Mouse (Mus musculus) left cerebral cortex, postnatal 10 days (tissue): ENCODE measurements around the gene Ppp1r1c. TPM values are rescaled to one million over a fixed set of nuclear protein-coding genes. Genes with fewer than 3 reads are reported as not detected.

Experiments used
- DNase-seq, 2 experiments: peaks; one replicate each; pipeline ENCODE4 v3.0.0; 2021 to 2022; ENCODE audit warnings: low spot score in 2 of 2, mixed read lengths in 1 of 2; ENCODE audit errors: extremely low spot score in 1 of 2
- intact Hi-C: fragments of 180-260 bp; cut with DNase I; formaldehyde crosslinking; loops from one replicate; pipeline ENCODE4 v1.15.1; 2025
- total RNA-seq, 2 experiments: library from RNA; stranded (reverse); gene quantifications; 2 replicates each; pipeline ENCODE4 v1.2.3; 2021

The Ppp1r1c gene
- total RNA-seq, result under 1 TPM in 1 of 2 experiments, not detected in 1; 0.57 TPM

DNA sequence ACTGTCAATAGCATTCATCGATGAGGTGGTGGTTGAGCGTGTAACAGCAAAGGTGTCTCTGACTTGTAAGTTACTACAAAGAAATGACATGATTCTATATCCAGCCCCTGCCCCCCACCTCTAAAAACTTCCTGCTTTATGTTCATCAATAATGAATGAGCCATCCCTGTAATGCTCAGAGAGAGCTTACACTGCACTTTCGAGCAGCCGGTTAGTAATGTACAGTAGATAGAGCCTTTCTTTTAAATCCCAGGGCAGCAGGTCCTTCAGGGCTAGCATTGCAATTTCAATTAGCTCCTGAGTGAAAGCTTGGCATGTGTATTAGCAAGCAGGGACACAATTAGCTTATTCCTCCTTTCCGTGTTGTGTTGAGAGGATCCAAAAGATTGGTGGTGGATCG, at the start of gene Ppp1r1c:
TSS of gene Ppp1r1c (plus strand) at position 206 of the 400 bp plus-strand sequence.
- intact Hi-C loops, result no loop called here
- no peak for DNase-seq

DNA sequence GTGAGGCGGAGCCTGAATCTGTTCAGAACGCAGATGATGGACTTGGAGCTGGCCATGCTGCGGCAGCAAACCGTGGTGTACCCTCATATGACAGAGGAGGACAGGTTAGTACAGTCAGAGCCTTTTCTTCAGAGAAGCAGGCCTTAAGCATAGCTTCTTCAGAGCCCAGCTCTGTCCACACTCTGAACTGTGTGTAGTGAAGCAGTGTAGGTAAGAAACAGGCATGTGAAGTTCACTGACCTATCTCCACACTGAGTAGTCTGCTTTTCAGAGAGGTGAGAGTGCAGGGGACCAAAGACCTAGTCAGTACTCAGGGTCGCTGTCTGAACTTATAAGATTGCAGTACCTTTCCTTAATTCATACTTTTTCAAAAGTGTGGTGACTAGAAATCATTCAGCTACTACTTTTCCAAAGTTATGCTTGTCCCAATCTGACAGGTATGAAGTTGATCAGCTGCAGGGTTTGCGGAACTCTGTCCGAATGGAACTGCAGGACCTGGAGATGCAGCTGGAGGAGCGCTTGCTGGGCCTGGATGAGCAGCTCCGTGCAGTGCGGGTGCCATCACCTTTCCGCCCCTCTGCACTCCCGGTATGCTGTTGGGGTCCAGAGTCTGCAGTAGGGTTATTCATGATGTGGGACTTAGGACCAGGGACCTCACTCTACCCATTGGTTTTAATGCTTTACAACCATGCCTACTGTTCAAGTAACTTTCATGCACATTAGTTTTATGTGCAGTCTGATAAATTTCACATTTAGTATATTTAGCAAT, 47.0 kb upstream of the Ppp1r1c start:
- DNase-seq, result no peak
- intact Hi-C loops, result no loop called here

DNA sequence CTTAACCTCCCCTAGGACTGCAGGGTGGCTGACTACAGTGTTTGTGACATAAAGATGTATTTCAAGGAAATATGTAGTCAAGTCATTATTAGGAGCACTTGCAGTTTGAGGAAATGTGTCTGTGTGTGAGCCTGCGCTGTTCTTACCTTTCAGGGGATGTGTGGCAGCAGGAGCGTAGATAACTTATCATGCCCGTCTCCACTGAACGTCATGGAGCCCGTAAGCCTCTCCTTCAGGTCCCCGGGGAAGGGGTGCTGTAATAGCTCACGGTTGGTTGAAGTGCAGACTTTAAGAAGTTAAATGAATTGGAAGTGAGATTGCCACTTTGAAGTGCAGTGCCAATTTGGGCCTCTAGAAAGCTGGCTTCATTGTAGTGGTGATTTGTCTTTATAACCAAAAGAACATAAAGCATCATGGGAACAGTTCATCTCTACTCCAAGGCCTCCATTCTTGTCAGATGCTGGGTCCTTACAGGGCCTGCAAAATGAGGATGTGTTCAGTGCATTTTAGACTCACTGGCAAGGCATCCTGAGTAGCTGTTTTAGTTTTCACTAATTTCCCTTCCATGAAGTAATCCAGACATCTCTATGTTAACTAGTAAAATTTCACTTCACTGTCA, 46.0 kb upstream of the Ppp1r1c start:
- no peak for DNase-seq
- intact Hi-C loops, result no loop called here

DNA sequence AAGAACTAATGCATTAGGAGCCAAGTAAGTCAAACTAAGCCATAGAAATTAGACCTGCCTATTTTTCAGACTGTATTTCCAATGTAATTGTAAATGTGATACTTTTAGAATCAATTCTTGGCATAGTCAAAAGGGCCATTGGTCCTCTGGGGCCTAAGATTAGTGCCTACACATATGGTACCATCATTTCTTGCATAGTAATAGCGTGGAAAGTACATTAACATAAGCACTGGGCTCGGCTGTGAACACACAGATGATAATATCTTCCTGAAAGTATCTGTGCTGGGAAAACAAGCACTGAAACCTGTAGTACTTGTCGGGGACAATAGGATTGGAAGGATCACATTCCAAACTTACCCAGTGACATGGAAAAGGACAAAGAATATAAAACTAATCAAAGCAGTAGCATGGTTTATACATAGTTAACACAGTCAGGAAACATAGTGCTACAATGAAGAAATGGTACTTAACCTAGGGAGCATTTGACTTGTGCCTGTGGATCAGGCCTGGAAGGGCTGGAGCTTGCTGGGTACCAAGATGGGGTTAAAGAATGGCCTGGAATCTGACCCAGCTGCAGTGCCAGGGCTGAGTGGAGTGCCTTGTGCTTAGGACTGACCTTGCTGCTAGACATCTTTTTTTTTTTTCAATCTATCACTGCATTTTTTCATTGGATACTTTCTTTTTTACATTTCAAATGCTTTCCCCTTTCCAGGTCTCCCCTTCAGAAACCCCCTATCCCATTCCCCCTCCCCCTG, 42.9 kb upstream of the Ppp1r1c start:
- intact Hi-C loops, result no loop called here
- no peak for DNase-seq

DNA sequence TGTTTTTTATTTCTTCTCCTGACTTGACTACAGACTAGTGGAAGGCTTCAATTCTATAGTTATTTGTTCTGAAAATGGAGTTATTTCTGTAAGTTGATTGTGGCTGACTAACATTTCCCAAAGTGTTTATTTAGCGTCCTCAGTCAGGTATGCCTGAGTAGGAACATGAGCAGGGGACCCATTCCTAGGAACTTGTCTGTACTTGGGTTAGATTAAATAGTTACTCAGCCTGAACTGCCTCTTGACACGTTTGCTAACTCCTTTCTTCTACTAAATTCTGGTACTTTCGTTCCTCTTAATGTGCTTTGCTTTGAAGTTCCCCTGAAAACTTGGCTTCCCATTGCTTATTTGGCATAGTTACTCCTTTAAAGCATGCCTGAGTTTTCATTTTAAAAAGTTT, 42.1 kb upstream of the Ppp1r1c start:
- intact Hi-C loops, result no loop called here
- no peak for DNase-seq

- intact Hi-C loops, result no loop called here
Observed at GRCm38 (mm10) chr2:79675266-79675665, 32.3 kb upstream of the Ppp1r1c start.

DNA sequence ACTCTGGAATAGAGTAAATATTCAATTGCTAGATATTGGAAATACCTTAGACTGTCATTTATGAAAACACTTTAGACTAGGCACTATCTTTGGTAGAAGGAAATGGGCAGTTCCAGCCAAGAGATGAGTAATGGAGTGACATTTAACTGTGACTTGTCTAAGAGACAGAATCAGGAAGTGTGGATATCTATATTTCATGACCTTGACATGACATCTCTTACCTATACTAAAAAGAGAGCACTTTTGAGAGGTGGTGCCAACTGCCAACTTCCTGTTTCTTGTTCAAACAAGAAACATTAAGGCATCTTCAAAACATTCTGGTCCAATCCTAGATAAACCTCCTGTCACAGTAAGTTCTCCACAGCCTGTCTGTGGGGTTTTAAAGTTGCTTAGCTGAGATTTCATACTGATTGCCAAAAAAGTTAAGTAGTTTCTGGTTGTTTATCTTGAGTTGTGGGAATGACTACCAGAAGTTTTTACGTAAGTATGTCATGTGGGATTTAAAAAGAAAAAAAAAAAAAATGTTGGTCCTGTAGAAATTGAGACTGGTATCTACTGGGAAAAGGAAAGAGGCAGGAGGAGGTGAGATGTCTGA, 29.8 kb upstream of the Ppp1r1c start:
- intact Hi-C loops, result no loop called here
- DNase-seq, result no peak

More at GRCm38 (mm10) chr2:79675266-79675665, 32.3 kb upstream of the Ppp1r1c start:
- no peak for DNase-seq

DNA sequence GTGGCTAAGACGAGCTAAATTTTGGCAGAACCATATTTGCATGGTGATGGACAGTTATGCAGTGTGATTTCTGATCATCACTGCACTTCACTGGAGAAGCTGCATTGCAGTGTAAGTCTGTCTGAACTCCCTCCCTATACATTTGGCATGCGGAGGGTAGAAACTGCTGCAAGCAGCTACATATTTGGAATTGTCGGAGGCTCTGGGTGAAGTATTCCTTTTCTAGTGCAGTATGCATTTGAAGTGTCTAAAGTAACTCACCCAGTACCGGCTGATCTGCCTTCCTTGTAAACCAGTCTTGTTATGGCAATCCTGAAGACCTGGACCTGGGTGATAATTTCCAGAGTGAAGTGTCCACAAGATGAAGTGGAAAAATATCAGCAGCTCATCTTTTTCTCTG, 25.9 kb upstream of the Ppp1r1c start:
- intact Hi-C loops, result no loop called here
- DNase-seq, result no peak

GRCm38 (mm10) chr2:79683258-79683657, 24.3 kb upstream of the Ppp1r1c start:
- no peak for DNase-seq
- intact Hi-C loops, result no loop called here

GRCm38 (mm10) chr2:79690838-79691237, 16.7 kb upstream of the Ppp1r1c start:
- DNase-seq, result no peak
- intact Hi-C loops, result no loop called here

DNA sequence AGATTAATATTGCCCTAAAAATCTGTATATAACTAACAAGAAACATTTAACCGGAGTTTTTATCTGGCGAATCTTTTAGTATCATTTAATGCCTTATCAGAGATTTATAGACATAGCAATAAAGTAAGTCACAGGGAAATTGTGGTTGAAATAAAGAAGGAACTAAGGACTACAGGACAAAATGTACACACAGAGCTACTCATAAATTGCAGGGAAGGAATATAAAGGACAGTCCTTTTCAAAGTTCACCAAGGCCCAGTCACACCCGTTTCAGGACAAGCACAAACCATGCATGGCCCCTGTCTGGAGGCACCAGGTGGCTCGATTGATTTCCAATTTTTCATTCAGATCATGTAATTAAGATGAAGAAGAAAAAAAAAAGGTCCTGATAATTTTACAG, 12.4 kb upstream of the Ppp1r1c start:
- intact Hi-C loops, result no loop called here
- DNase-seq, result no peak

DNA sequence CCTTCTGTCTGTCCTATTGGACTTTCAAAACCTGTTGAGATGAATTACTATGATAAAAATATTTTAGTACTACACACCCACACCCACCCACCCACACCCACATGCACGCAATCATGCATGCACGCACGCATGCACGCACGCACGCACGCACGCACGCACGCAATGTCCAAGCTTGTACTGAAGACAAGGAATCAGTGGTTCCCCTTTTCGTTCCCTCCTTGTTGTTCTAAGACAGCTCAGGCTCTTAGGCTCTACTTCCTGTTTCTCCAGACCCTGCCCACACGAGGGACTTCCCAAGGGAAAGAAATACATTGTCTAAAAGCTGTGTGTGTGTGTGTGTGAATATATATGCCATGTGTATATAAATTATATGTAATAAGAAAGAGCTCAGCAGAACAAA, 11.6 kb upstream of the Ppp1r1c start:
- DNase-seq, result no peak
- intact Hi-C loops, result no loop called here

- no peak for DNase-seq
- intact Hi-C loops, result no loop called here
Observed at GRCm38 (mm10) chr2:79696478-79697230, 10.9 kb upstream of the Ppp1r1c start.

DNA sequence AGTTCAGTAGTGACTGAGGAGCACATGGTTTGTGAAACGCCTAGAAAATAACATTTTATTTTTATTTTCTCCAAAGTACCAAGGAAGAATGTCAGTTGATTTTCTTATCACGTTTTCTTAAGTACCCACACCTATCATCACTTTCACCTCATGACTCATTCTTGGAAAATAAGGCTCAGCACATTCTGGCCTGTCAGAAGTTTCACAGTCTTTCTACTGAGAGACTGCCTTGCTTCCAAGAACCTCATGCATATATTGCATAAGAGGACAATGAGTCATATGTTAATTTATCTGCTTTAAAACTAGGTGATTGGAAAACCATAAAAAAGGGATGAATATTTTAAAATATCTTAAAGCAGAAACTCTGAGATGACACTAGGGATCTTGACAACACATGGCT, 9.4 kb upstream of the Ppp1r1c start:
- intact Hi-C loops, result no loop called here
- no peak for DNase-seq

DNA sequence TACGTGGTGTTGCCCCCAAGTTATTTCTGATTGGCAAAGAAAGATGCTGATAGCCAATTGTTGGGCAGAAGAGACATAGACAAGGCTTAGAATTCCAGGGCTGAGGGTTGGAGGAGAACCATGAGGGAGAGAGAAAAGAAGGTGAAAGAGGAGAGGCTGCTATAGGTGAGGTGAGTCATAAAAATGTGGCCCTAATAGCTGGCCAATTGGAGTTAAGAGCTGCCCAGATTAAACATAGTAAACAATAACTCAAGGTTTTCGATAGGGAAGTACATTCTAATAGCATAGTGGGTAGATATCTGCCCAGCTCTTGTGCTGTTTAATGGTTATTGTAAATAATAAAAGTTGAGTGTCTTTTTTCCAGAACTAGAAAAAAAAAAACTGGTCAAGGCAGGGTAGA, 2.8 kb upstream of the Ppp1r1c start:
- no peak for DNase-seq
- intact Hi-C loops, result no loop called here

DNA sequence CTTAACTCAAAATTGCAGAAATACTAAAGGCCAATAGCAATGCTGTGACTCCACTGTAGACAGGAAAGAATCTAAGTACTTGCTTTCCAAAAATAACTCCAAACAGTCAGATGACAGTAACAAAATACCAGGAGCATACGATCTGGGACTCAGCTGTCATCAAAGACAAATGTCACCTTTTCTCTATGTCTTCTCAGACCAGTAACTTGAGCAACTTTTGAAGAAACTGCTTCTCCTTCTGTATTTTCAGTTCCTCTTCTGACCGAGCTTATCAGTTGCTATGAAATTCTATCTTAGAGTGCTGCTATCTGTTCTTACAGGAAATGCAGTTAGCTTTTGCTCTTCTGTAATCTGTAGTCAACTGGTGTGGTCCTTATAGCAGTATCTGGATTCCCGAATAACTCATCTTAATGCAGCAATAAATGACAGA, 6.1 kb downstream of the Ppp1r1c start:
- intact Hi-C loops, result no loop called here

GRCm38 (mm10) chr2:79714745-79715144, 7.2 kb downstream of the Ppp1r1c start:
- no peak for DNase-seq
- intact Hi-C loops, result no loop called here

More for the DNA sequence above, 6.1 kb downstream of the Ppp1r1c start:
- no peak for DNase-seq

DNA sequence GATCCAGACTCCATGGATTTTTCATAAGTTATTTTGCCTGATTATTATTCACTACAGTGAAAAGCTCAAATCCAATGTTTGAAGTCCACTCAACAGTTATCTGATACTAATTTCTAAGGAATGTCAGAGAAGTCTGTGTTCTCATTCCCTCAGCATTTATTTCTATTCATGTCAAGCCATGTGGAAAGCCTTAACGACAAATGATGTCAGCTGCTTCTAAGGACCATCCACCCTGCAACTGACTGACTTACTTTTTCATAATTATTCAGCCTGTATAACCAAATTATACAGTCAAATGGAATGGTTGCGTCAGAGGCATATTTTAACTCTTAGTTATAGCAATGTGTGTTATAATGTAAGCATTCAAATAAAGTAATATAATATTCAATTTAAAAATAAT, 8.3 kb downstream of the Ppp1r1c start:
- no peak for DNase-seq
- intact Hi-C loops, result no loop called here

GRCm38 (mm10) chr2:79717846-79718245, 10.3 kb downstream of the Ppp1r1c start:
- no peak for DNase-seq
- intact Hi-C loops, result no loop called here
